Mouse (Mus musculus) lung, postnatal 36 days (tissue): ENCODE measurements around the gene Rtel1.

Source experiments
- DNase-seq: peaks from one replicate; pipeline ENCODE4 v3.0.0; 2022; ENCODE audit warnings: mixed read lengths

Gene Rtel1

GRCm38 (mm10) chr2:181391541-181391940 lies 72.0 kb downstream of the Rtel1 start:
- no peak for DNase-seq

GRCm38 (mm10) chr2:181392600-181393213 lies 73.2 kb downstream of the Rtel1 start:
- peak; percentile 95 for DNase-seq

GRCm38 (mm10) chr2:181394086-181394485 lies 74.5 kb downstream of the Rtel1 start:
- DNase-seq = no peak

GRCm38 (mm10) chr2:181397207-181397761 lies 77.7 kb downstream of the Rtel1 start:
- no peak for DNase-seq

- DNase-seq = no peak
These were observed 82.0 kb downstream of the Rtel1 start for GRCm38 (mm10) chr2:181401497-181401896.

- no peak for DNase-seq
These were observed 84.2 kb downstream of the Rtel1 start for GRCm38 (mm10) chr2:181403722-181404121.
